Mouse (Mus musculus) lung, embryonic 15.5 days (tissue): ENCODE measurements around the gene Slc3a2. TPM values are rescaled to one million over a fixed set of nuclear protein-coding genes. Genes with fewer than 3 reads are reported as not detected.

ENCODE experiments used
- ATAC-seq: fragments of 200-750 bp; cut with Nextera tagmentation; 2 replicates; pipeline ENCODE4 v1.8.0; 2017; ENCODE audit warnings: moderate number of reproducible peaks, borderline replicate concordance; ENCODE audit not compliant: low FRiP score, low TSS enrichment; ENCODE audit errors: extremely low read depth
- H3K27ac ChIP-seq: fragments of 300-500 bp; sonication (generic); 2 replicates; pipeline ENCODE4 v1.5.1; 2015; ENCODE audit warnings: moderate library complexity, mild to moderate bottlenecking, inconsistent platforms
- H3K27me3 ChIP-seq: fragments of 300-500 bp; sonication (generic); 2 replicates; pipeline ENCODE4 v1.6.1; 2015; ENCODE audit warnings: inconsistent platforms
- H3K36me3 ChIP-seq: fragments of 300-500 bp; sonication (generic); 2 replicates; pipeline ENCODE4 v1.6.1; 2015; ENCODE audit warnings: inconsistent platforms
- H3K4me1 ChIP-seq: fragments of 300-500 bp; sonication (generic); 2 replicates; pipeline ENCODE4 v1.6.1; 2015; ENCODE audit warnings: inconsistent platforms
- H3K4me2 ChIP-seq: fragments of 300-500 bp; sonication (generic); 2 replicates; pipeline ENCODE4 v1.6.1; 2015; ENCODE audit warnings: inconsistent platforms, mild to moderate bottlenecking, moderate library complexity
- H3K4me3 ChIP-seq: fragments of 300-500 bp; sonication (generic); 2 replicates; pipeline ENCODE4 v1.5.1; 2015; ENCODE audit warnings: mild to moderate bottlenecking, inconsistent platforms
- H3K9ac ChIP-seq: fragments of 300-500 bp; sonication (generic); 2 replicates; pipeline ENCODE4 v1.6.1; 2015; ENCODE audit warnings: inconsistent platforms
- H3K9me3 ChIP-seq: fragments of 300-500 bp; sonication (generic); 2 replicates; pipeline ENCODE4 v1.6.1; 2016; ENCODE audit warnings: inconsistent platforms
- WGBS: fragments of 180-500 bp; shearing (Covaris S2); methylation state at CpG from one replicate; pipeline ENCODE4 v1.1.7; 2015; 5-methylcytosine and 5-hydroxymethylcytosine counted together
- polyA plus RNA-seq: library from polyadenylated mRNA; unstranded; fragments of >200 nt; fragmentation: Nextera tagmentation; extraction: Ambion mirVana; gene quantifications from 2 replicates; pipeline ENCODE4 v1.2.1, GENCODE M21; 2015

Slc3a2 gene
- polyA plus RNA-seq, 1 experiment from 2014 or later = 89.7 TPM

- Histone ChIP-seq H3K4me1 (peaks cover 33% of the 10 kb centered on the region), H3K9ac (0 out of 2 replicates have a peak overlapping the region, but pooled peaks have one; percentile 3), H3K9me3 (no peaks in the 10 kb centered on the region), H3K36me3 (peaks cover 18% of the 10 kb centered on the region; the same call in 1 of the 2 replicates), H3K4me3 (no peak overlapping the region), H3K27ac (no peak overlapping the region), H3K27me3 (no peaks in the 10 kb centered on the region), H3K4me2 (peak overlapping the region; percentile 71; the same call in 1 of the 2 replicates)
- no peak for ATAC-seq
- 68% methylated on average over 10 of the region's 10 CpGs for WGBS
These were observed 8.3 kb downstream of the Slc3a2 start for GRCm38 (mm10) chr19:8714653-8715481.

GRCm38 (mm10) chr19:8713997-8714652 is 9.0 kb downstream of the Slc3a2 start:
- WGBS = 5% methylated on average over 13 of the region's 13 CpGs
- ATAC-seq = peak; percentile 12; the same call in 1 of the 2 replicates
- Histone ChIP-seq H3K9ac (peak overlapping the region; percentile 85), H3K4me1 (peaks cover 34% of the 10 kb centered on the region), H3K27me3 (no peaks in the 10 kb centered on the region), H3K27ac (peak overlapping the region; percentile 94), H3K9me3 (no peaks in the 10 kb centered on the region), H3K4me3 (peak overlapping the region; percentile 76), H3K36me3 (peaks cover 25% of the 10 kb centered on the region), H3K4me2 (peak overlapping the region; percentile 71)

- H3K27me3 ChIP-seq = no peaks in the 10 kb centered on the region
- peaks cover 32% of the 10 kb centered on the region for H3K36me3 ChIP-seq
- peak overlapping the region; percentile 76 for H3K4me3 ChIP-seq
- H3K4me1 ChIP-seq = peaks cover 34% of the 10 kb centered on the region
- H3K4me2 ChIP-seq = peak overlapping the region; percentile 71
- H3K9ac ChIP-seq = peak overlapping the region; percentile 85
- H3K27ac ChIP-seq = peak overlapping the region; percentile 94
- WGBS = under 1% methylated on average over 51 of the region's 51 CpGs
- peak; percentile 93 for ATAC-seq
- H3K9me3 ChIP-seq = no peaks in the 10 kb centered on the region
These were observed 9.7 kb downstream of the Slc3a2 start for GRCm38 (mm10) chr19:8713306-8713996.

- H3K27ac ChIP-seq = peak overlapping the region; percentile 94
- ATAC-seq = peak; percentile 71
- peaks cover 38% of the 10 kb centered on the region for H3K36me3 ChIP-seq
- no peaks in the 10 kb centered on the region for H3K27me3 ChIP-seq
- H3K4me2 ChIP-seq = peak overlapping the region; percentile 71
- no peaks in the 10 kb centered on the region for H3K9me3 ChIP-seq
- H3K4me1 ChIP-seq = peaks cover 34% of the 10 kb centered on the region
- H3K4me3 ChIP-seq = peak overlapping the region; percentile 76
- H3K9ac ChIP-seq = peak overlapping the region; percentile 85
- WGBS = 0% methylated on average over 12 of the region's 13 CpGs
These were observed 10.3 kb downstream of the Slc3a2 start for GRCm38 (mm10) chr19:8712870-8713305.

GRCm38 (mm10) chr19:8711949-8712869 is 11.0 kb downstream of the Slc3a2 start:
- Histone ChIP-seq H3K9me3 (no peaks in the 10 kb centered on the region), H3K27me3 (no peaks in the 10 kb centered on the region), H3K9ac (peak overlapping the region; percentile 85), H3K4me1 (peaks cover 34% of the 10 kb centered on the region), H3K4me3 (peak overlapping the region; percentile 76), H3K4me2 (peak overlapping the region; percentile 71), H3K27ac (peak overlapping the region; percentile 94), H3K36me3 (peaks cover 44% of the 10 kb centered on the region)
- no peak for ATAC-seq
- WGBS = 33% methylated on average over 10 of the region's 10 CpGs

- 50% methylated on average over 4 of the region's 4 CpGs for WGBS
- Histone ChIP-seq H3K9ac (peak overlapping the region; percentile 85), H3K4me2 (peak overlapping the region; percentile 71), H3K36me3 (peaks cover 51% of the 10 kb centered on the region), H3K9me3 (no peaks in the 10 kb centered on the region), H3K27ac (peak overlapping the region; percentile 94), H3K4me1 (peaks cover 34% of the 10 kb centered on the region), H3K4me3 (peak overlapping the region; percentile 76), H3K27me3 (no peaks in the 10 kb centered on the region)
- no peak for ATAC-seq
These were observed 11.7 kb downstream of the Slc3a2 start for GRCm38 (mm10) chr19:8711506-8711905.

GRCm38 (mm10) chr19:8710057-8710456 is 13.1 kb downstream of the Slc3a2 start:
- H3K27ac ChIP-seq = peak overlapping the region; percentile 2; the same call in 1 of the 2 replicates
- 90% methylated on average over 2 of the region's 2 CpGs for WGBS
- H3K4me1 ChIP-seq = peaks cover 34% of the 10 kb centered on the region
- H3K4me3 ChIP-seq = no peak overlapping the region
- peaks cover 54% of the 10 kb centered on the region for H3K36me3 ChIP-seq
- no peak overlapping the region; the same call in 1 of the 2 replicates for H3K9ac ChIP-seq
- H3K27me3 ChIP-seq = no peaks in the 10 kb centered on the region
- ATAC-seq = no peak
- H3K4me2 ChIP-seq = no peak overlapping the region
- H3K9me3 ChIP-seq = no peaks in the 10 kb centered on the region

GRCm38 (mm10) chr19:8708954-8709353 is 14.2 kb downstream of the Slc3a2 start:
- peaks cover 54% of the 10 kb centered on the region for H3K36me3 ChIP-seq

GRCm38 (mm10) chr19:8706930-8707329 is 16.2 kb downstream of the Slc3a2 start:
- H3K9ac ChIP-seq = no peak overlapping the region
- H3K4me1 ChIP-seq = peaks cover 22% of the 10 kb centered on the region
- H3K27ac ChIP-seq = no peak overlapping the region
- H3K4me3 ChIP-seq = no peak overlapping the region
- ATAC-seq = no peak
- H3K4me2 ChIP-seq = no peak overlapping the region
- 93% methylated on average over 7 of the region's 7 CpGs for WGBS
- peaks cover 54% of the 10 kb centered on the region for H3K36me3 ChIP-seq
- H3K27me3 ChIP-seq = no peaks in the 10 kb centered on the region
- no peaks in the 10 kb centered on the region for H3K9me3 ChIP-seq

More at GRCm38 (mm10) chr19:8708954-8709353, 14.2 kb downstream of the Slc3a2 start:
- H3K4me3 ChIP-seq = no peak overlapping the region
- H3K9me3 ChIP-seq = no peaks in the 10 kb centered on the region
- 87% methylated on average over 8 of the region's 8 CpGs for WGBS
- no peaks in the 10 kb centered on the region for H3K27me3 ChIP-seq
- no peak overlapping the region for H3K27ac ChIP-seq
- no peak overlapping the region for H3K9ac ChIP-seq
- no peak overlapping the region for H3K4me2 ChIP-seq
- H3K4me1 ChIP-seq = peaks cover 30% of the 10 kb centered on the region
- ATAC-seq = no peak

- Histone ChIP-seq H3K27ac (no peak overlapping the region), H3K27me3 (no peaks in the 10 kb centered on the region), H3K9me3 (no peaks in the 10 kb centered on the region), H3K4me3 (no peak overlapping the region), H3K36me3 (peaks cover 49% of the 10 kb centered on the region), H3K4me1 (peaks cover 14% of the 10 kb centered on the region), H3K9ac (no peak overlapping the region), H3K4me2 (no peak overlapping the region)
- 67% methylated on average over 7 of the region's 7 CpGs for WGBS
- no peak for ATAC-seq
These were observed 17.0 kb downstream of the Slc3a2 start for GRCm38 (mm10) chr19:8706132-8706667.
